8 mouse cellular contexts compared by ENCODE assay signal in genomic region chr11:48852624-48853473, GRCm38 (mm10). TPM values are rescaled to one million over a fixed set of nuclear protein-coding genes. Genes with fewer than 3 reads are reported as not detected.
DNase-seq lines count a peak whose midpoint lies in the region; ATAC-seq lines count a peak whose summit lies in the region.

No protein-coding gene starts in this region.

- 8% methylated on average over 23 of the region's 23 CpGs for WGBS in kidney, embryonic 15.5 days
- WGBS in hindbrain, embryonic 13.5 days = 8% methylated on average over 23 of the region's 23 CpGs
- 9% methylated on average over 23 of the region's 23 CpGs for WGBS in midbrain, embryonic 15.5 days

- DNase-seq in kidney, postnatal 10 days = no peak
- DNase-seq in brain, adult 2 months (ENCODE audit: low read depth, low spot score) = peak; percentile 43
- no peak for DNase-seq in Muller cell, postnatal 12 days (ENCODE audit: inconsistent ontology term)
- DNase-seq in left cerebral cortex, adult 9 months (ENCODE audit: low spot score in 2 of 2) = no peak
- no peak for DNase-seq in layer of hippocampus, postnatal 25 days (ENCODE audit: extremely low spot score in 1 of 2, low spot score in 1 of 2)

- no peaks in the 10 kb centered on the region for H3K36me3 ChIP-seq in kidney, embryonic 15.5 days
- no peaks in the 10 kb centered on the region for H3K36me3 ChIP-seq in hindbrain, embryonic 13.5 days
- H3K36me3 ChIP-seq in midbrain, embryonic 15.5 days (replicated peaks) = no peaks in the 10 kb centered on the region

- H3K27ac ChIP-seq in kidney, embryonic 15.5 days = no peak overlapping the region
- H3K27ac ChIP-seq in hindbrain, embryonic 13.5 days = peak overlapping the region; percentile 31; the same call in 1 of the 2 replicates
- H3K27ac ChIP-seq in midbrain, embryonic 15.5 days = peak overlapping the region; percentile 66

- peak overlapping the region; percentile 82 for H3K4me2 ChIP-seq in kidney, embryonic 15.5 days
- H3K4me2 ChIP-seq in hindbrain, embryonic 13.5 days = peak overlapping the region; percentile 79
- H3K4me2 ChIP-seq in midbrain, embryonic 15.5 days = peak overlapping the region; percentile 85

- ATAC-seq in kidney, embryonic 15.5 days (replicated peaks; ENCODE audit: low FRiP score) = no peak
- peak; percentile 49 for ATAC-seq in hindbrain, embryonic 13.5 days (ENCODE audit: low FRiP score)
- peak; percentile 33 for ATAC-seq in midbrain, embryonic 15.5 days (replicated peaks)

- H3K9ac ChIP-seq in kidney, embryonic 15.5 days = peak overlapping the region; percentile 57
- peak overlapping the region; percentile 72 for H3K9ac ChIP-seq in hindbrain, embryonic 13.5 days
- peak overlapping the region; percentile 62 for H3K9ac ChIP-seq in midbrain, embryonic 15.5 days

- H3K27me3 ChIP-seq in kidney, embryonic 15.5 days = peaks cover 15% of the 10 kb centered on the region
- peaks cover 21% of the 10 kb centered on the region for H3K27me3 ChIP-seq in hindbrain, embryonic 13.5 days
- H3K27me3 ChIP-seq in midbrain, embryonic 15.5 days (replicated peaks) = 0 out of 2 replicates have a peak, but pooled peaks cover 3% of the 10 kb centered on the region

- H3K4me3 ChIP-seq in kidney, embryonic 15.5 days (replicated peaks) = peak overlapping the region; percentile 58
- peak overlapping the region; percentile 60 for H3K4me3 ChIP-seq in hindbrain, embryonic 13.5 days
- H3K4me3 ChIP-seq in midbrain, embryonic 15.5 days = peak overlapping the region; percentile 52

- peaks cover 38% of the 10 kb centered on the region for H3K4me1 ChIP-seq in kidney, embryonic 15.5 days
- peaks cover 26% of the 10 kb centered on the region for H3K4me1 ChIP-seq in hindbrain, embryonic 13.5 days (replicated peaks)
- peaks cover 36% of the 10 kb centered on the region for H3K4me1 ChIP-seq in midbrain, embryonic 15.5 days

- H3K9me3 ChIP-seq in kidney, embryonic 15.5 days (replicated peaks) = no peaks in the 10 kb centered on the region
- no peaks in the 10 kb centered on the region for H3K9me3 ChIP-seq in hindbrain, embryonic 13.5 days
- H3K9me3 ChIP-seq in midbrain, embryonic 15.5 days = no peaks in the 10 kb centered on the region

RNA-seq across cellular contexts. Expression of gene Irgm1, which starts 18.6 kb away (rescaled TPM):
- polyA plus RNA-seq in kidney, embryonic 15.5 days (2015; fragmentation: Nextera tagmentation; extraction: Ambion mirVana) = 15.2 and 15.5 TPM in 2 replicates
- 2.7 and 2.8 TPM in 2 replicates for polyA plus RNA-seq in hindbrain, embryonic 13.5 days (2015; fragmentation: Nextera tagmentation; extraction: Ambion mirVana)
- polyA plus RNA-seq in midbrain, embryonic 15.5 days (2015; fragmentation: Nextera tagmentation; extraction: Ambion mirVana) = 2.3 and 4.6 TPM in 2 replicates
- 1 to 10 TPM; 4.4 TPM for total RNA-seq in layer of hippocampus, postnatal 25 days (2021)

RNA-seq across cellular contexts. Expression of gene Gm12184, which starts 26.4 kb away (rescaled TPM):
- 1.6 and 2.9 TPM in 2 replicates for polyA plus RNA-seq in kidney, embryonic 15.5 days (2015; fragmentation: Nextera tagmentation; extraction: Ambion mirVana)
- polyA plus RNA-seq in hindbrain, embryonic 13.5 days (2015; fragmentation: Nextera tagmentation; extraction: Ambion mirVana) = 2.8 and 4.4 TPM in 2 replicates
- 2.6 and 4.0 TPM in 2 replicates for polyA plus RNA-seq in midbrain, embryonic 15.5 days (2015; fragmentation: Nextera tagmentation; extraction: Ambion mirVana)
- total RNA-seq in layer of hippocampus, postnatal 25 days (2021) = 1 to 10 TPM in 1 of 2 experiments, under 1 TPM in 1; 0.66 to 2.3 TPM

RNA-seq across cellular contexts. Expression of gene Trim7, which starts 26.9 kb away (rescaled TPM):
- polyA plus RNA-seq in kidney, embryonic 15.5 days (2015; fragmentation: Nextera tagmentation; extraction: Ambion mirVana) = 3.7 and 4.0 TPM in 2 replicates
- 1.0 and 2.8 TPM in 2 replicates for polyA plus RNA-seq in hindbrain, embryonic 13.5 days (2015; fragmentation: Nextera tagmentation; extraction: Ambion mirVana)
- 2.3 and 2.6 TPM in 2 replicates for polyA plus RNA-seq in midbrain, embryonic 15.5 days (2015; fragmentation: Nextera tagmentation; extraction: Ambion mirVana)
- 1 to 10 TPM; 1.6 to 2.1 TPM for total RNA-seq in layer of hippocampus, postnatal 25 days (2021)

RNA-seq across cellular contexts. Expression of gene Trim41, which starts 35.7 kb away (rescaled TPM):
- 6.6 and 7.0 TPM in 2 replicates for polyA plus RNA-seq in kidney, embryonic 15.5 days (2015; fragmentation: Nextera tagmentation; extraction: Ambion mirVana)
- polyA plus RNA-seq in hindbrain, embryonic 13.5 days (2015; fragmentation: Nextera tagmentation; extraction: Ambion mirVana) = 7.5 TPM in 2 replicates
- polyA plus RNA-seq in midbrain, embryonic 15.5 days (2015; fragmentation: Nextera tagmentation; extraction: Ambion mirVana) = 7.3 and 7.9 TPM in 2 replicates
- 10 to 100 TPM; 50.1 to 50.4 TPM for total RNA-seq in layer of hippocampus, postnatal 25 days (2021)

RNA-seq across cellular contexts. Expression of gene Gm5431, which starts 49.2 kb away (rescaled TPM):
- polyA plus RNA-seq in kidney, embryonic 15.5 days (2015; fragmentation: Nextera tagmentation; extraction: Ambion mirVana) = 0.14 and 0.24 TPM in 2 replicates
- polyA plus RNA-seq in hindbrain, embryonic 13.5 days (2015; fragmentation: Nextera tagmentation; extraction: Ambion mirVana) = 0.13 and 0.16 TPM in 2 replicates
- polyA plus RNA-seq in midbrain, embryonic 15.5 days (2015; fragmentation: Nextera tagmentation; extraction: Ambion mirVana) = 0.05 and 0.45 TPM in 2 replicates
- under 1 TPM; 0.12 to 0.21 TPM for total RNA-seq in layer of hippocampus, postnatal 25 days (2021)
